Mouse (Mus musculus) brain, embryonic 14.5 days (tissue): ENCODE data around the gene Slmap.
"Not testable (repeated sequence)": the region's sequence is repeated elsewhere in the genome, so short reads cannot be mapped to it uniquely, and the experiment has no call there.

Experiments used
- CTCF ChIP-seq: fragments of 200-500 bp; IDR thresholded peaks from 2 replicates; pipeline ENCODE4 v1.5.1; 2012; ENCODE audit warnings: inconsistent platforms, mild to moderate bottlenecking, moderate library complexity, borderline replicate concordance; ENCODE audit not compliant: insufficient read depth, insufficient read length; ENCODE audit errors: extremely low read depth
- POLR2A ChIP-seq: fragments of 200-500 bp; IDR thresholded peaks from 2 replicates; pipeline ENCODE4 v1.6.1; 2012; ENCODE audit warnings: mild to moderate bottlenecking, inconsistent platforms, borderline replicate concordance; ENCODE audit not compliant: poor library complexity, insufficient read depth, insufficient read length, severe bottlenecking; ENCODE audit errors: extremely low read depth

- TF ChIP-seq CTCF, POLR2A: not testable (repeated sequence)
Observed at GRCm38 (mm10) chr14:26385659-26386058, 149.1 kb downstream of the Slmap start.
